Mouse (Mus musculus) kidney, adult 2 months (tissue): Measurements from ENCODE around the gene Rb1.

Source experiments
- CTCF ChIP-seq: fragments of 200-500 bp; conservative IDR thresholded peaks from 2 replicates; pipeline ENCODE4 v1.5.1; 2011; ENCODE audit warnings: low read depth, mild to moderate bottlenecking, control low read depth, low read length, moderate library complexity, mixed read lengths; ENCODE audit not compliant: insufficient read depth, insufficient read length
- POLR2A ChIP-seq: fragments of 200-500 bp; IDR thresholded peaks from one replicate; pipeline ENCODE4 v1.6.1; 2011; ENCODE audit warnings: low read depth, low read length, control low read depth

DNA sequence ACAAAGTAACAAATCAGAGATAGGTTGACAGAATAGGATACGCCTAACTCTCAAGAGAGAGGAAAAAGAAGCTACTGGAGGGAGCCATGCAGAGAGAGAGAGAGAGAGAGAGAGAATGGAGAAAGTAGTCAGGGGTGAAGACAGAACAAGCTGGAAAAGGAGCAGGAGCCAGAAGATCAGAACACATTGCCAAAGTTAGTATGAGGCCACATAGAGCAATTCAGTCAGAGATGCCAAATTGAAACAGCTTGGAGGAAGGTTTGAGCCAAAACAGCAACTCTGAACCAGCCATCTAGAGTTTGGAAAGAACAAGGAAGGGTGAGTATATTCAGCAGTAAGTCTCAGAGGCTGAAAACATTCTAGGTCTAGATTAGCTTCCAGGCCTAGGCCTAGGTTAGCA lies 108.6 kb downstream of the Rb1 start:
- TF ChIP-seq POLR2A (no peak), CTCF (no peak)
